Mouse (Mus musculus) heart, postnatal 0 days (tissue): Measurements from ENCODE around the gene Amer2.

Experiments
- CTCF ChIP-seq: IDR thresholded peaks from 2 replicates; pipeline ENCODE4 v1.5.1; 2016; ENCODE audit warnings: antibody characterized with exemption, control low read depth, low read depth
- EP300 ChIP-seq: IDR thresholded peaks from 2 replicates; pipeline ENCODE4 v1.6.1; 2016; ENCODE audit warnings: antibody characterized with exemption, low read depth

DNA sequence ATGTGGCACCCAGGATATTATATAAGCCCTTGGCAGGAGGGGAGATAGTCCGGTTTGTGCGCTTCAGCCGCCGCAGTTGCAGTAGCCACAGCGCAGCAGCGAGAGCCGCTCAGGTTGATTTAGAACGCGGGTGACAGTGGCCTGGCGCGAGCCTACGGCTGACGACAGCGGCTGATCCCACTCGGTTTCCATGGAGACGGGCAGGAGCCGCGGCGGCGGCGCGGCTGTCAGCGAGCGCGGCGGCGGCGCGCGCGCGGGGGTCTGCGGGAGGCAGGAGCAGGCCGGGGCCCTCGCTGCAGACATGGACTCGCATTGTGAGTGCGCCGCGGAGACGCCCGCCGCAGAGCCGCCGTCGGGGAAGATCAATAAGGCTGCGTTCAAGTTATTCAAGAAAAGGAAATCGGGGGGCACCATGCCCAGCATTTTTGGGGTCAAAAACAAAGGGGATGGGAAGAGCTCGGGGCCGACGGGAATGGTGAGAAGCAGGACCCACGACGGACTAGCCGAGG is 5.1 kb downstream of the Amer2 start:
- TF ChIP-seq CTCF: no peak
- no peak for TF ChIP-seq EP300
